Mouse (Mus musculus): Measurements from ENCODE around the gene Clp1.

The Clp1 gene

DNA sequence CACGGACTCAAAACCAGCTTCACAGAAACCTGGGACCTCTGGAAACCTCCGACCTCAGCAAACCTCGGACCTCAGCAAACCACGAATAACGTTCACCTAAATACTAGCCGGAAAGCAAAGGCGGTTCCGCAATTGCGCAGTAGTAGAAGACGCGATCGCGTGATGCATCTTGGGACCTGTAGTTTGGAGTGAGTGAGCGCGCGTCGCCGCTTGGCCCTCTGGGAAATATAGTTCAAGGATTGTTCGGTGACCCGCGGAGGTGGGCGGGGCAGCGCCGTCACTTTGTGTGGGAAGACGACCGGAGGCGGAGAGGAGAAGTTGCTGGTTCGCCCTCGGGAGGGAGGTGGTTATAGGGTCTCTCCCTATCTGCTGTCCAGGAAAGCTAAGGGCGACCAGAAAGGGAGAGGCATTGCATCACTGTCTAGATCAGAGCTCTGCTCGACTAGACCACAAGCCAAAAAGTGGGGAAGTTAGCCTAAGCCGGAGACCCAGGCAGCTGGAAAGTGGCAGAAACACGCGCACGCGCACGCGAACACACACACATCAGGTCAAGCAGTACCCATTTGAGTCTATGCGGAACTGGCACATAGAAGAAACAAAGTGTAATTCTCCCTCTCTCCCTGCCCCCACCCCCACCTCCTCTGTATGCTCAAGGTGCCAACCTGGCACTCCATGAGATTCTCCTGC, at the start of gene Clp1:
Clp1 (minus strand) TSS at position 179 of the 687 bp plus-strand sequence.
- DNase-seq (ENCODE audit: low read depth): peak; percentile 99

DNA sequence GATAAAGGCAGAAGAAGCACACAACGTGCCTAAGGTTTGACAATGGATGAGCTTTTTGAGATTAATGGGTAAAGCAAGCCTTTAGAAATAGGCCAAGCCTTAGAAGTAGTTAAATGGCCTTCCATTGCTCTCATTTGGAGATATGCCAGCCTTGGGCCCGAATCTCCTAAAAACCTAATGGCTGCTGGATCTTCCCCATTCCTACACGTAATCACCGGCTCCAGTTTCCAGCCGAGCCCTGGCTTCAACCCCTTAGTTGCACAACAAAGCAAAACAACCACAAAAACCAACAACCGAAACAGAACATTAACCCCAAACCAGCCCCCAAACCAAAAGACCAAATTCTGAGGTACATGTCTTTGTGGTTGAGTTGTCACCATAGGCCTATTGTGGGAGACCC, 48.5 kb upstream of the Clp1 start:
- no peak for DNase-seq (ENCODE audit: low read depth)

DNA sequence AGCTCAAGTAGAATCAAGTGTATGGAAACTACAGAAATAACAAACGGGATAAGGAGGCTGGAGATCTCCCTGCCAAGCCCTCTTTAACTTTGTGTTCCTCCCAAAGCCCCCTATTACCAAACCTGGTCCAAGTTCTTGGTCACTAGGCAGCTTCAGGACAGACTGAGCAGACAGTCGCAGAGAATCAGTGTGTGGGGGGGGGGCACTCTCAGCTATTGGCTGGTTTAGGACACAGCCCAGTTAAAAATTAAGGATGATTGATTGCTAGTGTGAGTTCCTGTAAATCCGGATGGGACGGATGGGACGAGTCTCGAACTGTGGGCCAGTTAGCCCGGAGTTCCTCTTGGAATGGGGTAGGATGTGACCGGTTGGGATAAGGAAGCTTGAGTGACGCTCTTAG, 48.1 kb upstream of the Clp1 start, which contains the start of gene Serping1:
Serping1 (minus strand) TSS at position 204 of the 400 bp plus-strand sequence.
- DNase-seq (ENCODE audit: low read depth): no peak

GRCm38 (mm10) chr2:84774751-84775150, 47.6 kb upstream of the Clp1 start:
- DNase-seq (ENCODE audit: low read depth): no peak

- no peak for DNase-seq (ENCODE audit: low read depth)
Measured at GRCm38 (mm10) chr2:84773195-84773594, 46.0 kb upstream of the Clp1 start.

- DNase-seq (ENCODE audit: low read depth): peak; percentile 36
Measured at GRCm38 (mm10) chr2:84772454-84772853, 45.3 kb upstream of the Clp1 start.

GRCm38 (mm10) chr2:84770501-84770900, 43.4 kb upstream of the Clp1 start:
- DNase-seq (ENCODE audit: low read depth): no peak

DNA sequence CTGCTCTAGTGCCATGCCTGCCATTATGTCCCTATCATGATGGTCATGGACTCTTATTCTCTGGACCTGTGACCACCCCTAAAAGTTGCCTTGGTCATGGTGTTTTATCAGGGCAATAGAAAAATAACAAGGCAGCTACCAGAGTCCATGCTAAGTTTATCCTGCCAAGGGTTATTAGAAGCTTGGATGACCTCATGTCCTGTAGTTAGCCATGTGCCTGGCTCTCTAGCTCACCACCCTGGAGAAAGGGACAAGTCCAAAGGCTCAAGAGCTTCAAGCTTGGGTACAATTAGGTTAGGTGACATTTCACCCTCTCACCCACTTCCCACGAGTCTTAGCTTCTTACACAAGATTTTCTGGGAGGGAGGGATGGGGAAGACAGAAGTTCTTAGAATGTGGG, 35.7 kb upstream of the Clp1 start:
- no peak for DNase-seq (ENCODE audit: low read depth)

DNA sequence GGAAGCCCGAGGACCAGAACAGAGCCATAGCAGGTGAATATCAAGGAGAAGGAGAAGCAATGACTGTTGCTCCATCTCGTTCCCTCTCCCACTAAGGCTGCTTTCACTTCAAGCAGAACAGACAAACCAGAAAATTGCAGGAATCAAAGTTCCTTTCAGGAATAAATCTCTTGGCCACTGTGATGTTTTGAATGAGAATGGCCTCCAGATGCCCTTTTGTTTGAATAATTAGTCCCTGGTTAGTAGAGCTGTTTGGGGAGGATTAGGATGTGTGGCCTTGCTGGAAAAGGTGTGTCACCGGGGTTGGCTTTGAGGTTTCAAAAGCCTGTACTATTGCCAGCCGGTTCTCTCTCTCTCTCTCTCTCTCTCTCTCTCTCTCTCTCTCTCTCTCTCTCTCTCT, 35.1 kb upstream of the Clp1 start:
- DNase-seq (ENCODE audit: low read depth): no peak

- no peak for DNase-seq (ENCODE audit: low read depth)
Measured at GRCm38 (mm10) chr2:84761840-84762239, 34.7 kb upstream of the Clp1 start.

GRCm38 (mm10) chr2:84761309-84761708, 34.2 kb upstream of the Clp1 start:
- DNase-seq (ENCODE audit: low read depth): no peak

GRCm38 (mm10) chr2:84760777-84761176, 33.6 kb upstream of the Clp1 start:
- no peak for DNase-seq (ENCODE audit: low read depth)

DNA sequence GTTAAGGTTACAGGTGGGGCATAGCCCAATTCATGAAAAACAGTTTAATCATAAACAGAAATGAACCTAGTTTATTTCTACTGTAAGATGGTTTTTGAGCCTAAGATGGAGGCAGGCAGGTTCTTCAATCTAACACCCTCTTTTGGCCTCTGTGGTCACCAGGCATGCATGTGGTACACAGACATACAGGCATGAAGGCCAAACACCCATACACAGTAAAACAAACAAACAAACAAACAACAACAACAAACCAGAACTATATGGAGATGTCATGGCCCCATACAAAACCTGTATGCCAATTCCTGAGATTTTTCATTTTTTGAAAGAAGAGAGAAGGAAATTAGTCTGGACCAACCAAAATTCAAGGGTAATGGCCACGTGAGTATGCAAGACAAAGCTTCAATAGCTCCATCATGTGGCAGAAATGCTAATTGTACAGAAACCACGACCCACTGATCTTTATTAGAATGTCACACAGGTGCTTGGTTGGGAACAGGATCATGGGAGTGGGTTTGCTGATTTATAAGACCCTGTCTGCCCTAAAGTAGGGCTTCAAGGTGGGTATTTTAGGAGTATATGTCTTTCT, 31.5 kb upstream of the Clp1 start:
- peak; percentile 69 for DNase-seq (ENCODE audit: low read depth)

DNA sequence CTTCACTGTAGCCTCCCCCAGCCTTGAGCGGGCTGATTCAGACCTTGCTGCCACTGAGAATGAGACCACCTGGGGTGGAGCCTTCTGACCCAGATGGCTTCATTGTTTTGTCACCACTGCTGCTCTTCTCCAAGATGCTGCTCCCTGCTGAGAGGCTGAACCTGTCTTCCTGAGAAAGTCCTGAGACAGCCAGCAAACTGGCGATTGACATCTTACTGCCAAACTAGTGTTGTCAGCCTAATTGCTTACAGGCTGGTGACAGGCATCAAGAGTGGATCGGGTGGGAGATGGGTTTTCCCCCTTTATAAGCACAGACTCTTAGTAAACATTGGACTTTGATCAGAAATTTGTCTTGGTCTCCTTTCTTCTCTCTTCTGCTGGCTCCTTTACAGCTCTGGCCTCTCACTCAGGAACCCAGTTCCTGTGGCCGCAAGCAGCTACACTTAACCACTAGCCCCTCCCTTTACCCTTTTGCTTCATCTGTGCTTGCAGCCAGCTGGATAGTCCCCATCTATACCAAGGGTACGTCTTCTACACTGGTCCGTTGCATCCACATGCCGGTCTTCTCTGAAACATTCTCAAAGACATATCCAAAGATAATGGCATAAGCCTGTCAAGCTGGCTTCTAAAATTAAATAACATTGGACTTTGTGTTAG, 30.0 kb upstream of the Clp1 start:
- DNase-seq (ENCODE audit: low read depth): no peak

GRCm38 (mm10) chr2:84756245-84756644, 29.1 kb upstream of the Clp1 start:
- DNase-seq (ENCODE audit: low read depth): no peak

- DNase-seq (ENCODE audit: low read depth): peak; percentile 76
Measured at GRCm38 (mm10) chr2:84750115-84750514, 23.0 kb upstream of the Clp1 start.

DNA sequence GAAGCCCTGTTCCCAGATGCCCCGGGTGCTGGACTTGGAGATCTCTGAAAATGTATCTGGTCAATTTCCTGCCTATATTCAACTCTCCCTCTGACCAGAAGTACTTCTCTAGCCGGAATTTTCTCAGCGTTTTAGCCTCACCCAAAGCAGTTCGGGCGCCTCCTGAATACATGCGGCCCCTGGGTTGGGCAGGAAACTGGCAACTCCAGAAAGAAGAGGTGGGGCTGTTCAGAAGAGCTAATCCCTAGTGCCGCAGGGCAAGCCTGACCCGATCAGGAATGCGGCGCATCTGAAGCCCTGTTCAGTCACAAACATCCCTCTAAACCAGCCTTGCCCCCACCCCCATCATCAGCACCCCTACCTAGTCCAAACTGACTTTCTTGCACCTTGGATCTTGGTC, 17.0 kb upstream of the Clp1 start:
- DNase-seq (ENCODE audit: low read depth): no peak

- peak; percentile 94 for DNase-seq (ENCODE audit: low read depth)
Measured at GRCm38 (mm10) chr2:84743561-84743960, 16.4 kb upstream of the Clp1 start, which contains the start of gene Gm19426. Gene Gm19426 (minus strand): TSS chr2:84743655.

DNA sequence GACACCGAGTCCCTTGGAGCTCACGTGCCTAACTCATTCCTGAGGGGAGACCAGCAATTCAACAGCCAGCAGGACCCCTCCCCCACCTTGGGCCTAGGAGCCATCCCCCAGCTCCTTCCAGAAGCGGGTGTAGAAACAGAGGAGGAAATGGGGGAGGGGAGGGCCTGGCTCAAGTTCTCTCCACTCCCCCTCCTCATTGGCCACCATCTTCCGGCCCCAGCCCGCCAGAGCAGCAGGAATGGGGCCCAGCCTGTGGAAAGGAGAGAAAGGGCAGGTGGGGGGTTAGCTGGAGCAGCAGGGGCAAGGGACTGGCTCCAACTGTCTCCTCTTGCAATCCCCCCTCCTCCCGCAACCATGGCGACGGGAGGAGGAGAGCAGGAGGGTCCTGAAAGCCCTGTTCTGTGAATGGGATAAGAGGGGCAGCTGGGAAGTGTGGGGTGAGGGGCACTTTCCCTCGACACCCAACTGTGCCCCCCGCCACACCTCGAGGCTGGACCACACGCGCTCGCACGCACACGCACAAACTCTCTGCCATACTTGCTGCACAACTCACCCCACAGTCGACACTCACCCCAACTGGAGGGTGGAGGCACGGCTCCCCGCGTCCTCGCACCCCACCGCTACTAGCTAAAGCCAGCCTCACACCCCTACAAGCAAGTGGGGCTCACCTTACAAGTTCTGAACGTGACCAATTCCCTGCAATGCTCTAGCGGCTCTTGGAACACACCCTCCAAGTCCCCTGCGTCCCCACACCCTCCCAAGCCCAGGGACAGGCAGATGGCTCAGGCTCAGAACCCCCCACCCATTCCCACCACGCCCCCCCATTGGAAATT, 15.5 kb upstream of the Clp1 start:
- DNase-seq (ENCODE audit: low read depth): peak; percentile 80

GRCm38 (mm10) chr2:84741841-84742450, 14.8 kb upstream of the Clp1 start:
- DNase-seq (ENCODE audit: low read depth): no peak

DNA sequence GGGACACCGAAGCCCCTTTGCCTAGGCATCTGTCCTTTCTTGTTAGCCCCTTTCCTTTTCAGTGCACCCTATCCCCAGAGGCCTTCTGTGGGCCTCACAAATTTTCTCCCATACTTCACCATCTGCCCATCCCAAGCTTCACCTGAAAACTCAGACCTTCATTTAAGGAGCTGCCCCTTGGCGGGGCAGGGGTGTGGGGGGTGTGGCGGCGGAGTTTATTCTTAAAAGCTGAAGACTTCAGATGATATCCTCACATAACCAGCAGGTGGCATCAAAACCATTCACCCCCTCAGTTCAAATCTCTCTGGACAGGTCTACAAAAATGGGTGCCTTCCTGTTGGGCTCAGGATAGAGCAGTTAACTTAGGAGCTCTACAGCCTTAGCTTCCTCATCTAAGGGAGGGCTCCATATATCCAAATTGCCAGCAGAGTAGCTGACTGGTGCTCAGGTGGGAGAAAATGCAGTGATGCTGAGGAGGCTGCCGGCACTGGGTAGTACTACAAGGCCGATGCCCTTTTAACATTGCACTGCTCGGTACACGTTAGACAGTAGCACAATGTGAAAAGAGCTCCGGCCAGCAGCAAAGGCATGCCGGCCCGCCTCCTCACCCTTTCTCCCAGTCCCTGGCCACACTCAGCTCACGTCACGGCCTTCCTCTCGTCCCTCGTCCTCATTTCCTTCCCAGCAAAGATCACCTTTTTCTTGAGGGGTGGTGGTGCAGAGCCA, 13.6 kb upstream of the Clp1 start:
- DNase-seq (ENCODE audit: low read depth): peak; percentile 73

Measured in NIH3T3 (cell line).